Mouse (Mus musculus) kidney, adult 11 months (tissue): ENCODE measurements around the gene Tmtc4.
A peak's percentile ranks its signal among the peaks of the same experiment; 100 is the strongest.

ENCODE experiments used
- DNase-seq: peaks from one replicate; pipeline ENCODE4 v3.0.0; 2022

Tmtc4 gene

DNA sequence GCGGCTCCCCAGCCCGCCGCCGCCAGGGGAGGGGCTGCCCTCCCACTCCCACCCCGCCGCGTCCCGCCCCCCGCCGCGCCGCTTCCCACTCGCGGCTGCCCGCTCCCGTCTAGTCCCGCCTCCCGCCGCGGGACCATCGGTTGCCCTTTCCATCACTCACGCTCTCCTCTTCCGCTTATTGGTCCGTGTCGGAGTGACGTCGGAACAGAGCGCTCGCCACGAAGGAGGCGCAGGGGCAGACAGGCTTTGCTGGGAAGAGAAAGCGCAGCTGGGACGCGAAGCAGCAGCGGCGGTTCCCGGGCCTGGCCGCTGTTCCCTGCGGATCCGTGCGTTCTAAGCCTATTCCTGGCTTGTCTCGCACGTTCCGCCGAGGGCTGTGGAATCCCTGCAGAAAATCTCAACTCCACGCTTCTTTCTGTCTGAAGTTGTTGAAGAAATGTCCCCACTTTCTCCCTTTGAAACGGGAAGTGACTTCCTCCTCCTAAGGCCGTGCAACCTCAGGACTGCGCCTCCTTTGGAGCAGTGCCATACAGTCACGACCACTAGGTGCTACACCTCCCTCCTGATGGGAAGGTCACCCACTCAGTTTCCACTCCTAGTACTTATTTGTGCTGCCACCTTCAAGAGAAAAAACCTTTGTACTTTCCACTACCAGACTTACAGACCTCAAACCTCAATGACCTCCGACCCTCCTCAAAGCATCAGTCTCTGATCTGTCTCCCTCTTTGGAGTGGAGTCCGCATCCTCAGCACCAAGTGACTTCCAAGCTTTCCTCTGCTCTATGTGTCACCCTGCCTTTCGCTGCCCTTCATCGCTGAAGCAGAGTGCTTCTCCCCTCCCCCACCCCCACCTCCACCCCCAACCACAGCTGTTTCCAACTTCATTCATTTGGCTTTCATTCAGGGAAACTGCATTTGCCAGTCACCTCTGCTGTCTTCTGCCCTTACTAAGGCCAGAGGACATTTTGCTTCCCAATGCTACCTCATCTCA lies at the start of gene Tmtc4:
Gene Tmtc4, minus strand, starts transcription at position 810 of the 990 bp plus-strand sequence.
- peak; percentile 93 for DNase-seq

DNA sequence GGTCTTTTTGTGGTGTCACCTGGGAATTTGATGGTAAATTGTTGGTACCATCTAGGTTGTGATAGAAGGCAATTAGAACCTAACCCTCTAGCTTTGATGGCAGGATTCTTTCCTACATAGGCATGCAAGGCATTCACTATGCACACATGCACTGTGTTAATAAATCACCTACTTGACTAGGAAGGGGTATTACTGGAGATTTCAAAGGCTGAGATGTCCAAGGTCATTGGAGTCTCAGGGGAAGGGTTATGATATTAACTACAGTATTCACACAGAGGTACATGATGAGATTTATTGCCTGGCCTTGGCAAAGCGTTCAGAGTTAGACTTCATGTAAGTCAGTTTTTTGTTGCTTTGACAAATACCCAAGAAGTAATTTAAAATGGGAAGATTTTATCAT lies 48.6 kb upstream of the Tmtc4 start:
- no peak for DNase-seq

DNA sequence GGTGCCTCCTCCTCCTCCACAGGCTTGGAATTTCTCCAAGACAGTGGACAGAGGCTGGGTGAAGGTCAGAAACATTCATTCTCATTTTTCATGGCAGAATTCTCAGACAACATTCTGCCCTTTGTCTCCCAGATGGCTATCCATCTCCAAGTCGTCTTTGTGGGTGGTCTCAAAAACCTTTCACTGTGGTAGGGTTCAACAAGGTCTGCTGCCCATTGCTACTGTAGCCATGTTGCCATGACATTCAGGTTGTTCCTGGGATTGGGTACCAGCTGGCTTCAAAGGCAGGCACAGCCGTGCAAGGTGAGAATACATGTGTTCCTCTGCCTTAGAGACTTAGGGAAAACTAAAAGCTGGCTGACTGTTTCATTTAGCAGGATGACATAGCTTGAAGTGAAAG lies 44.0 kb upstream of the Tmtc4 start:
- DNase-seq: no peak

DNA sequence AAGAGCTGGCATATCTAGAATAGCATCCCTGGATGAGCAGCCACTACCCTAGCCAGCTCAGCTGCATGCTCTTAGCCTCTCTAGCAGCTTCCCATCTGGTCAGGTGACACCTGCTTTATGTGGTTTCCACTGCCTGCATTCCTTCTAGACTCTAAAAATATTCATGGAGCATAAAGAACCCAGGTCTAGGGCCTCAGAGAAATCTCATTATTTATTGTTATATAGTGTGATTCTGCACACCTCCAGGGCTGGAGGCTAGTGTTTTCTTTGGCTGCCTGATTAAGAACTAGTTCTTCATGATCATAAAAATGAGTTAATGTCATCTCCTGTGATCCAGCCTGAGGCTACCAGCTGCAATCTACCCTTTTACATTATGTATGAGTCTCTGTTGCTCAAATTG lies 39.1 kb upstream of the Tmtc4 start:
- no peak for DNase-seq

DNA sequence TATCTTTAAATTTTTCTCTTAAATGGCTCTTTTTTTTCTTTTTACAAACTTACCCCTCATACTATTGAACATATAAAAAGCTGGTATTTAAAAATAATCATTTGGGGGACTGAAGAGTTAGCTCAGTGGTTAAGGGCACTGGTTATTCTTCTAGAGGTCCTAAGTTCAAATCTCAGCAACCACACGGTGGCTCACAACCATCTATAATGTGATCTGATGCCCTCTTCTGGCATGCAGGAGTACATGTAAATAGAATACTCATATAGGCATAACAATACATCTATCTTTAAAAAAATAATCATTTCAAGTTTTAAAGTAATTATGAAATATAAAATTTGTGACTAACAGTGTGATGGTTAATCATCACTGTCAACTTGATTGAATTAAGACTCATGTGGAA lies 32.5 kb upstream of the Tmtc4 start:
- no peak for DNase-seq

DNA sequence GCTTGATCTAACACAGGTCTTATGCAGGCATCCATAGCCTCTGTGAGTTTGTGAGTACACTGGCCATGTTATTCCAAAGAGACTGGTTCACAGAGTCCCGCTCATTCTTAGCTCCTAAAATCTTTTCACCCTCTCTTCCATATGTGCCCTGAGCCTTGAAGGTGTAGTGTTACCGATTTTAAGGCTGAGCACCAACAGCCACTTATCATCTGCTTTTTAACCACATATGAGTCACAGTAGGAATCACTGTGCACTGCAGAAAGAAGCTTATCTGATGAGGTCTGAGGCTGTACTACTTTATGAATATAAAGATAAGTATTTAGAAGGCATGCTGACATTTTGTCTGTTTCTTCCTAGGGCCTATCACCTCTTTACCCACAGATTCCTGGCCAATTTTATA lies 31.9 kb upstream of the Tmtc4 start:
- no peak for DNase-seq

DNA sequence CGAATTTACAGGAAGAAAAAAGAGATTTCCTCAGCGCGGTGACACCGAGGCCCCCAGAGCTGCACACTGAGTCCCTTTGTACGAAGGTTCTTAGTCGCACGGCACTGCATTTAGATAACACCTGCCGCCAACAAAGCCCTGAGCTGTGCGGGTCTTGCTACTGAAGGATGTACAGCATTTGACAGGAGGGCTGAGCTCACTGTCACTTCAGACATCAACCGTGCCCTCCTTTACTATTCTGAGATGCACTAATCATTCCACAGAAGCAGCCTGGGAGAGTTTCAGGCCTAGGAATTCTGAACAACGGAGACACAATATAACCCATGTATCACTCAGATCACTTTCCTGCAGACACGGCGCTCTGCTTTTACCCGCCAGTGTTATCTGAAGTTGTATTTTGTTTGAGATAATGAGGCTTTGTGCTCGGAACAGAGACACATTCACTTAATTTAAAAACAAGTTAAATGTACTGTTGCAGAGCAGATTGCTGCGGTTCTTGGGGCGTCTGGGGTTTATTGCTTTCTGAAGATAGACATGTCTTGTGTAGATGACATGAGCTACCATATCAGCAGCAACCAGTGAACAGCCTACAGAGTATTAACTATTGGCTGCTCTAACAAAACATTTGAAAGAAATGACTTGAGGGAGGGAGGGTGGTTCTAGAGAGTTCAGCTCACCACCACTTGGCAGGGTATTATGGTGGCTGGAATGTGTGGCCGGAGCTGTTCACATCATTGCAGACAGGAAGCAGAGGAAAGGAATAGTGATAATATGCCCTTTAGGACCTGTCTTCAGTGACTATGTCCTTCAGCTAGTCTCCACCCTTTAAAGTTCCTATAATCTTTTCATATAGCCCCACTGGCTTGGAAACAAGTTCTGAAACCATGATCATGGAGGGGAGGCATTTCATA lies 25.5 kb upstream of the Tmtc4 start:
- no peak for DNase-seq

DNA sequence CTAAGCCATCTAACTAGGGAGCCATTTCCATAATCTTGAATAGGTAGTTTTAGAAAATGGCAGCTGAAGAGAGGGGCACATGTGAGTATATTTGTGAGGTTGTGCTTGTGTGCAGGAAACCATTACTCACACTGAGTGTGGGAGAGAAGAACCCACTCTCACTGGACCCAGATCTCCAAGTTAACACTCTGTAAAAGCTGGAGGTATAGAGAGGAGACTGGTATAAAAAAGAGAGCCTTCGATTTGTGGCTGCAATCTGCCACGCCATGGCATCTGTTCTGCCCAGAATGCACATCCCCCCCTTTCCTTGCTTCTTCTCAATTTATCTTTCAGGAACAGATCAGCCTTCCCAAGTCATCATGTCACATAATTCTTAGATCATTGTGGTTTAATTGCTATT lies 24.8 kb upstream of the Tmtc4 start:
- no peak for DNase-seq

DNA sequence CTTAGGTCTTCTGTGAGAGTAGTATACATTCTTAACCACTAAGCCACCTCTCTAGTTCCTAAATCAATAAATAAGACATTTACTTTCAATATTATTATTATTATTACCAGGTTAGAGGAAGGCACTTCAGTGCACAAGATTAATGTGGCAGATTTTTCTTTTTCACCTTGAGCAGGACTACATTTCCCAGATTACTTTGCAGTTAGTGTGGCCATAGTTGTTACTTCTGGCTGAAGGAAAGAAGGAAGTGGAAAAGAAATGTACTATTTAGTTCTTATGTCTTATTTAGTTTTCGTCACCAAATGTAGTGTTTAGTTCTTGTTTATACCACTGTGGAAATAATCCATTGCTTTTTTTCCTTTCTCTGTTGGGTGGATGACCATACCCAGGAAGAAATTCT lies 19.9 kb upstream of the Tmtc4 start:
- DNase-seq: no peak

DNA sequence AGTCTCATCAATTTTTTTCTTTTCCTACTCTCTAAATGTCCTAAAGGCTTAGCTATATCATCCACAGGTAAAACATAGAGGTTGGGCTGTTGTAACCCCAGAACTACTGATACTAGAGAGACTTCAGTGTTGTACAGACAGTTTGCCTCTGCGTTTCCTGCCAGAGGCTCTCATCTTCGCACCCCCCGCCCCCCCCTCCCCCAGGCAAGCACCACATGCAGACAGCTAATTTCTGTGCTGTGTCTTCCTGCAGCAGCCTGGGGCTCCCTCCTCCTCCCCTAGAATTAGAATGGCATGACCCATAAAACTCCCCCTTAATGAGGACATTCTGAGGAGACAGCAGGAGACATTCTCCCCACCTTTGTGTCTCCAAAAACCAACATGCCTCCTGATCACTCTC lies 17.6 kb upstream of the Tmtc4 start:
- DNase-seq: no peak

DNA sequence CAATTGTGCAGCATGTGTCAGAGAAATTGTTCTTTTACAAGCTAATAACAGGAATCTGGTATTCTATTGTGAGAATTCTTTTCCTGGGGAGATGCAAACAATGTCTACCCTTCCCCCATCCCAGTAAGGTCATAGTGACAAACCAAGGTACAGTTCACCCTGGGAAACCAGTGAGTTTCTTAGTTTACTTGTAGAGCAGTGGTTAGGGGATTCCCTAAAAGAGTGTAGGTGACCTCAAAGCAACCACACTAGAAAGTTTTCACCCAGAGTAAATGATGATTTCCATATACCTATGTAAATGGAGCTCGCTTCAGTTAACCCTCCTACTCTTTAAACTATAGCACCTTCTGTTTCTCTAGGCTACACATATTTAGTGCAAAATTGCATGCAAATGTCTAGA lies 13.6 kb upstream of the Tmtc4 start:
- no peak for DNase-seq

DNA sequence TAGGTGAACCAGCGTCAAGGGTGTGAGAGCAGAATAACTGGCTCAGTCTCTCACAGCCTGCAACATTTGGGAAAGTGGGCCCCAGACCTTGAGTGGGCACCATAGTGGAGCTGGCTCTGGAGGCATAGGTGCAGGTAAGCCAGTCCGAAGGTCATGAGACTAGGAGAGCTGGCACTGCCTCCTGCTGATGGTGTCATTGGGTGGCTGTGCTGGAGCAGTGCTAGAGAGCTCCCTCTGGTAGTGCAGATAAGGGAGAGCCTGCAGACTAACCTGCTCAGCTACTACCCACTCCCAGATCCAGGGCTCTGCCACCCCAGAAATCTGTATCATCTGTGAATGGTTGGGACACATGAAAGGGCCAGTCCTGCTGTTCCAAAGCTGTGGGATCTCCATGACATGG lies 10.1 kb upstream of the Tmtc4 start:
- DNase-seq: no peak

DNA sequence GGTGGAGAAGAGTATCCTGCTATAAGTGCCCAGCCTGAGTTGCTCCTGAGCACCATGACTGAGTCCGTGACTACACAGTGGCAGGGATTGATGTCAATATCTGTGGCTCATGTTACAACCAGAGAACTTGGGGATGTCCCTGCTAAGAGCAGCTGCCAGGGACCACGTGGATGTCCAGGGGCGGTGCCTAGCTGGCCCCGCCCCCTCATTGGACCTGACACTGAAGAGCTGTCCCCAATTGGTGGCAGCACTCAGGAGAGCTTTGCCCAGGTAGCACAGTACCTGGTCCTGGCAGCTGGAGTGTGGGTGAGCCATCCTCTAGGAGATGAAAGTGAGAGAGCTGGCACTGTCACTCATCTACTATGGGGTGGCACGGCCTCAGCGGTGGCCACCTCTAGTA lies 9.1 kb upstream of the Tmtc4 start:
- DNase-seq: no peak

DNA sequence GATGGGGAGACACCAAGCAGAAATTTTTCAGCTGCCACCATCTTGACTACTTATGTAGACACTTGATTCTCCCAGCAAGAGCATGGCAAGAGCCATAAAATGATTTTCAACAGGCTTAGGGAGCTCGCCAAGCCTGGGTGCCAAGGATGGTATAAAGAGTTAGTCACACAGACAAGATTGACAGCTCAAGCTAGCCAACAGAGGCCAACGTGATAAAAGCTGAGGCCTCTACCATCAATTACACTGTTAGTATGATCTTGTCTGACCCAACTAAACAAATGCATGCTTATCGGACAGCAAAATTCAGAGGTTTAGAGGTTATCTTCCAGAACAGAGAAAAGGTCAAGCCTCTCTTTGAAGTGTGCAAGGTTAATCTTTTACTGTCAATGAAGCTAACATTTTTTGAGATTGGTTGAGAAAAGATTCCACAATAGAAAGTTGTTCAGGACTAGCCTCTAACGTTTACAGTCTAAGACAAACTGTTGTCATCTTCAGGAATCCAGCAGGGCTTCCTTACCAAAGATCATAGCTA lies 6.8 kb upstream of the Tmtc4 start:
- no peak for DNase-seq

DNA sequence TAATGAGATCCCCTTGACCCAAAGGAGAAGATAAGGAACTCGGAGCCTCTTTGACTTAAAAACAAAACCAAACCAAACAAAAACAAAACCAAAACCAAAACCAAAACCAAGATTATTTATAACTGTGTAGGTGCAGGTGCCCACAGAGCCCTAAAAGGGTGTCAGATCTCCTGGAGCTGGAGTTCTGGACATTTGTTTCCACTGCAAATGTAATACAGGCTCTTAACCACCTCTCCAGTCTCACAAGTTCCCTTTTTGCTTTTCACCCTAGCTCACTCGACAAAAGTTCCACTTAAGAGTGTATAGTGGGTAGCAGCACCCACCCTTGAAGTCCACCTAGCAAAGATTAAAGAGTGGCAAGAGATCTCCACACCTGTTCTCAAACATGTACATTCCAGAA lies 2.6 kb upstream of the Tmtc4 start:
- no peak for DNase-seq

DNA sequence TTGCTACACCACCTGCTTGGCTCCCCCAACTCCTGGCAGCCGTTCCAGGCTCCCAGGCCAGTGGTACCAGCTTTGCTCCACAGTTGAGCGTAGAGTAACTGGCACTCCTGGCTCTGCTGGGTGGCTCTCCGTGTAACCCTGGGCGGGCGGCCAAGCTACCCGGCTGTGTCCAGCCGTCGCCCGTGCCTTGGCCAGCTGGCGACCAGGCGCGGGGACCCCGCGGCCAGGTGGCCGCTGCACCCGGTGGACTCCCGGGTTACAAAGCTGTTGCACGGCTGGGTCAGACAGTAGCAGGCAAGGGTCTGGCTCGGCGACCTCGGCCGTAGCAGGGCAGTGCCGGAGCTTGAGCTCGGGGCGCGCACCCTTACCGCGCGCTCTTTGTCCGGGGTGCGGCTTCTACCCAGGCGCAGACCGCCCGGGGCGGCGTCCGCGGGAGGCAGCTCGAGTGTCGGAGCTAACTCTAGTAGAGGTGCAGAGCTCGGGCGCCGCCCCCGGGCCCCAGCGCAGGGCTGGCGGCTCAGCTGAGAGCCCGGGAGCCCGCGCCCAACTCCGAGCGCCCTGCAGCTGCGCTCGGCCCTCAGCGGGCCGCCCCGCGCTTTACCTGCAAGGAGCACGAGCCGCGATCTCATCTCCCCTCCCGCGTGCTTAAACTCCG lies 1.1 kb downstream of the Tmtc4 start:
- DNase-seq: peak; percentile 87

DNA sequence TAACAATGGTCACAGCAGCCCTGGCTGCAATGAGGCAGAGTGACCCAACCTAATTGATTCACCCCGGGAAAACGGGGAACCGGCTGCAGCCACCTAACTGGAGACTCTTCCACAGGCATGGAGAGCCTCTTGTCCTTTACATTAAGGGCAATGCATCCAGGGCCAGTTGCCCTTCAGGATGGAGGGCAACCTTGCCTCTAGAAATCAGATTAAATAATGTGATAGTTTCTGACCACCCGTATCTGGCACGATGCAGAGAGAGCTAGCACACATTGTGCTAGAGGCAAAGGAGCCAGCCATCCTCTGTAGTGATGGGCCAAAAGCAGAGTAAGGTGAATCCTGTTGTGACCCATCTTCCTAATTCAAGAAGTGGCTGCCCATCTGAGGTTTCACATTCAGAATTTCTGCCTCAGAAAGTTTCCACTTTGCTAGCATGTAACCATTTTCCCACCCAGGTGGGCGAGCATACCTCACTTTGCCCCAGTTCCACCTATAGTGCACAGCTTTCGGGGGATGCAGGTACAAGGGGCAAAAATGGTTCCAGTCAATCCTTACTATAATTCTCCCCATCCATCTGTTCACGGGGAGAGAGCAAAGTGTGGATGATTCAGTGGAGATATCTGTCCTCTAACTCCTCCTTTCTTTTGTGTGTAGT lies 1.9 kb downstream of the Tmtc4 start:
- DNase-seq: no peak

DNA sequence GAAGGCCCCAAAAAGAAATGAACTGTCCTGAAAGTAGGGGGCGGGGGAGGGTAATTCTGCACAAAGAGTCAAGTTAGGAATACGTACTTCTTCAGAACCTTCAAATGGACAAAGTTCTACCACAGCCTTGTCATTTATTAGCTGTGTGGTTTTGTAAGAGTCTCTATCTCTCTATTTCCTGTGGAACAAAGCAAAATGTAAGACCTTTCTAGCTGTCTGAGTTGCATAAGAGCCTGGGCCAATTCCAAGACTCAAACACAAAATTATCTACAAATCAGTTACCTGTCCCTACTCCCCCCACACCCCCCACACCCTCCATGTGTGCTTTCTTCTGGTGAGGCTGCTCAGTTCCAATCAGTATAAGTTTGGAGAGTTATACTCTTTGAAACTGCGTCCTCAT lies 5.0 kb downstream of the Tmtc4 start:
- DNase-seq: no peak

DNA sequence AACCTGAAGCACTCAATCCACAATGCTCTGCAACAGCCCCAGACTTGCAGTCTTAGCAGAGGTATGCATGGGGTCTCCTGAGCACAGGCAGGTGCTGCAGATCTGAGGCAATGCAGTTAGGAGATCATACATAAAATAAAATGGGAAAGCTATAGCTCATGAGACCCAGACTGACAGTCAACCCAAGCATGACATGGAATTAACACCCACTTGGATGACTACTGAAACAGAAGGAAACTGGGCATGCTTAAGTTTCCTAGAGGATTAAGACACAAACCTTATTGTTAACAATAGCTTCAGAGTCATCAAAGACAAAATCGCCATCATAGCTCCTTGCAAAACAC lies 6.1 kb downstream of the Tmtc4 start:
- no peak for DNase-seq

DNA sequence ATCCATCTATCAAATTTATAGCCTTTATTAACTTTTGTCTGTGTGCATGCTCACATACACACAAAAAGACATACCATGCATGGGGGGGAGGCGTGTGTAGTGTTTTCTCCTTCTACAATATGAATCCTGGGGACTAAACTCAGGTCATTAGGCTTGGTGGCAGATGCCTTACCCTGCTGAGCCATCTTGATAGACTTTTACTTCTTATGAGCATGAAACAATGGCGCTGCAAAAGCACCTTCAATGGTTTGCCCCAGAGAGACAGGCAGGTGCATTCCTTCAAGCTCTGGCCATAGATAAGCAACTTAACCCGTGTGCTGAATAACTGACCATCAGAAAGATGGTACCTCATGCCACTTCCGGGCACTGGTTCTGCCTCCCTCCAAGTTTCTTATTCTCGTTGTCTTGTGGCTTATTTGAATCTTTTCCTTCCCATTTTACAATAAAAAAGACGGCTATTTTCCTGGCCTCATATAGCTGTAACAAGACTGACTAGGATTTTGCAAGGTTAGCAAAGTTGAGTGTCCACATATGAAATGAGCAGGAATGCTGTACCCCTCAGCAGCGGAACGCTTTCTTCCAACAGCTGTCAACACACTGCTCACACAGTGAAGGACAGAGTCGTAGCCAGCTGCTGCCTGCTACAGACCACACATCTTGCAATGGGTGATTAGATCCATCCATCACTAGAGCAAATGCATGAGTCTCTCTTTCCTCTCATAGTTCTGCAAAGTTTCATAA lies 6.6 kb downstream of the Tmtc4 start:
- DNase-seq: no peak

DNA sequence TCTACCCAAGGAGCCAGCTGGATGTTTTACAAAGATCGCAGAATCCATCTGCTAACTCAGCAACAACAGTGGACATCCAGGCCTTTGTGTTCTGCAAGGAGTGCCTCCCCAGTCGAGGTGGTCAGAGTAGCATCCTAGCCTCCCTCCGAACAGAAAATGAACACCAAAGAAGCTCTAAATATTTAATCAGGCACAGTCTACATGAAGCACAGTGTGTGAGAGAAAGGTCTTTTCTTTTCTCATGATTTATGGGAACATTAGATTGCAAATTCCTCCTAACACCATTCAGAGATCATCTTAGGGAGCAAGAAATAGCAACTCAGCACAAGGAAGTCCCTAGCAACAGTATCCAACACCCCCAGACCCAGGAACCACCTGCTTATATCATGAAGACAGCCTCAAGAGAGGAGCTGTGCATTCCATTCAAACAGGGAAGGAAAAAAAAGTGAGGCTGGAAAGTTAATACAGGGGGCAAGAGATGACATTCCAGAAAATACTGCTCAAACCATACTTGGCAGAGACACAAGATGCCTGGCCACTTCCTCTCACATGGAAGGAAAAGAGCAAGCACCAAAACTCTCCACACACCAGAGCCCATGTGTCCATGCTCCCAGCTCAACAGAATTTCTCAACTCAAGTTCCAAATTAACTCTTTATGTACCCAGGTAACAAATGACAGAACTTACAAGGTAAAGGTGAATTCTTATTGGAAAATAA lies 8.8 kb downstream of the Tmtc4 start:
- no peak for DNase-seq
